ENCODE assay signal across 31 mouse cellular contexts in the genomic region with DNA sequence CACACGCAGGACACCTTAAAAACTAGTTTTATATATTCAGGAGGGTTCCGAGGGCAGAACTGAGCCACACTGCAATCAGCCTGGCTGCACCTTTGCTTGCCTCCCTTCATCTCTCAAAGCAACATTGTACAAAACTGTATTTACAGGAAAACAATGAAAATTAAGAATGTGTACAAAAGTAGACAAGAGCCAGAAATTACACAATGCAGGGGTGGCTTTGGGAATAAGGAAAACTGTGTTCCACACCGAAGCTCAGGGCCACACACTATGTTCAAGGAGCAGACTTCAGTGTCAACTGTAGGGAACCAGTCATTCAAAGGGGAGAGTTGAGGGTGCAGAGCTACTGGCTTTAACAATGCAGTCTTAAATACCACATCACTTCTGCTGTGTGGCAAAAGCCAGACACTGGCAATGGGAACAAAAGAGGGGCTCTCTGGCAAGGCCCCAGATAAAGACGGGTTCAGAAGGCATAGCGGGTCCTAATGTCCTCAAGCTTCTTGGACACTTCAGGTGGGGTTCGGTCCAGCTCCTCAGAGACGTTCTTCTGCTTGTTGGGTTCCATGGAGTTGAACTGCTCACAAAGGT. TPM values are rescaled to one million over a fixed set of nuclear protein-coding genes. Genes with fewer than 3 reads are reported as not detected.
A peak's percentile ranks its signal among the peaks of the same experiment; 100 is the strongest.
DNase-seq lines count a peak whose midpoint lies in the region; ATAC-seq and TF ChIP-seq lines count a peak whose summit lies in the region.
"Had no signal": no experiment of that assay in that cellular context is flagged by ENCODE, and none has a peak within 500 bp of the region (broad histone marks: within the 10 kb centered on the region; RNA-seq: fewer than 3 reads in every experiment).

No protein-coding gene starts in this region.

- no peaks in the 10 kb centered on the region for H3K27me3 ChIP-seq in heart, embryonic 13.5 days (replicated peaks)
- H3K27me3 ChIP-seq in kidney, embryonic 15.5 days = no peaks in the 10 kb centered on the region
- H3K27me3 ChIP-seq: embryonic facial prominence, embryonic 13.5 days; hindbrain, embryonic 15.5 days; stomach, embryonic 15.5 days had no signal

- H3K4me2 ChIP-seq in heart, embryonic 13.5 days = no peak overlapping the region
- H3K4me2 ChIP-seq in kidney, embryonic 15.5 days = no peak overlapping the region
- H3K4me2 ChIP-seq: embryonic facial prominence, embryonic 13.5 days; hindbrain, embryonic 15.5 days; lung, embryonic 14.5 days; midbrain, embryonic 11.5 days; stomach, embryonic 15.5 days had no signal

- no peaks in the 10 kb centered on the region for H3K9me3 ChIP-seq in heart, embryonic 13.5 days
- no peaks in the 10 kb centered on the region for H3K9me3 ChIP-seq in kidney, embryonic 15.5 days (replicated peaks)
- H3K9me3 ChIP-seq: embryonic facial prominence, embryonic 13.5 days; hindbrain, embryonic 15.5 days; stomach, embryonic 15.5 days had no signal

- peaks cover 32% of the 10 kb centered on the region for H3K4me1 ChIP-seq in heart, embryonic 13.5 days
- peaks cover 35% of the 10 kb centered on the region for H3K4me1 ChIP-seq in kidney, embryonic 15.5 days
- peaks cover 28% of the 10 kb centered on the region for H3K4me1 ChIP-seq in embryonic fibroblast, embryonic 13.5 days (ENCODE audit: control insufficient read depth, insufficient read depth, low read length)
- H3K4me1 ChIP-seq: hindbrain, embryonic 15.5 days had no signal

- TF ChIP-seq CTCF in embryonic fibroblast, embryonic 13.5 days (IDR thresholded peaks at IDR 0.05; ENCODE audit: borderline replicate concordance, insufficient read depth, low read length) = no peak

- DNase-seq in heart, postnatal 14 days = no peak
- DNase-seq in kidney, adult 8-10 months = no peak
- peak; percentile 75 for DNase-seq in adipocyte (ENCODE audit: low spot score)
- no peak for DNase-seq in urinary bladder, postnatal 25 days (ENCODE audit: low spot score)
- DNase-seq: adrenal gland, postnatal 25 days; cerebellum, adult 18-20 months; cerebellum, postnatal 10 days; gastrocnemius, postnatal 25 days; kidney, postnatal 36 days; layer of hippocampus, postnatal 36 days; left cerebral cortex, postnatal 4 days; liver; right cerebral cortex, postnatal 25 days had no signal

- intact Hi-C loops in heart, postnatal 14 days (cut with DNase I) = loop anchor here (10.0 kb wide), 1 partner anchor 166 kb away; no protein-coding TSS in a partner anchor

- TF ChIP-seq POLR2A in embryonic fibroblast, embryonic 13.5 days (IDR thresholded peaks at IDR 0.05; ENCODE audit: low read depth, low read length) = no peak

- no peak for ATAC-seq in heart, embryonic 13.5 days (ENCODE audit: extremely low read depth, insufficient number of reproducible peaks, low FRiP score, low TSS enrichment)
- no peak for ATAC-seq in kidney, embryonic 15.5 days (replicated peaks; ENCODE audit: low FRiP score)
- ATAC-seq: CD4-positive, CD25-positive, alpha-beta regulatory T cell, adult 4 months; inflammation-experienced regulatory T-cells, adult 6 months; midbrain, embryonic 16.5 days had no signal

- peaks cover 67% of the 10 kb centered on the region for H3K36me3 ChIP-seq in heart, embryonic 13.5 days
- H3K36me3 ChIP-seq in kidney, embryonic 15.5 days = peaks cover 70% of the 10 kb centered on the region

- 89% methylated on average over 7 of the region's 7 CpGs for WGBS in heart, embryonic 13.5 days
- 83% methylated on average over 7 of the region's 7 CpGs for WGBS in kidney, embryonic 15.5 days

- H3K27ac ChIP-seq in heart, embryonic 13.5 days (replicated peaks) = peak overlapping the region; percentile 38
- peak overlapping the region; percentile 76 for H3K27ac ChIP-seq in kidney, embryonic 15.5 days
- H3K27ac ChIP-seq in embryonic fibroblast, embryonic 13.5 days (ENCODE audit: insufficient read depth, low read length) = peak overlapping the region; percentile 91
- H3K27ac ChIP-seq: embryonic facial prominence, embryonic 13.5 days; hindbrain, embryonic 15.5 days; liver, embryonic 14.5 days; stomach, embryonic 15.5 days had no signal

- no peak overlapping the region for H3K9ac ChIP-seq in heart, embryonic 13.5 days
- no peak overlapping the region for H3K9ac ChIP-seq in kidney, embryonic 15.5 days
- H3K9ac ChIP-seq: embryonic facial prominence, embryonic 13.5 days; hindbrain, embryonic 15.5 days; liver, embryonic 14.5 days; lung, embryonic 14.5 days; stomach, embryonic 15.5 days had no signal

- no peak overlapping the region for H3K4me3 ChIP-seq in heart, embryonic 13.5 days
- no peak overlapping the region for H3K4me3 ChIP-seq in kidney, embryonic 15.5 days (replicated peaks)
- no peak overlapping the region for H3K4me3 ChIP-seq in embryonic fibroblast, embryonic 13.5 days (ENCODE audit: insufficient read depth, low read length)
- H3K4me3 ChIP-seq: embryonic facial prominence, embryonic 13.5 days; erythroblast, embryonic 14.5 days; hindbrain, embryonic 15.5 days; stomach, embryonic 15.5 days had no signal

RNA-seq across cellular contexts. Expression of a gene that starts 4.8 kb away (rescaled TPM):
- 0.17 and 0.27 TPM in 2 replicates for polyA plus RNA-seq in heart, embryonic 13.5 days (2015; fragmentation: Nextera tagmentation; extraction: Ambion mirVana)
- 10 to 100 TPM in 1 of 2 experiments, 1 to 10 TPM in 1; 10.0 to 10.1 TPM for total RNA-seq in heart, postnatal 14 days (2021)
- polyA plus RNA-seq in kidney, embryonic 15.5 days (2015; fragmentation: Nextera tagmentation; extraction: Ambion mirVana) = 1.8 and 2.0 TPM in 2 replicates
- 2.7 and 5.0 TPM in 2 replicates for polyA plus RNA-seq in embryonic fibroblast, embryonic 13.5 days (2011; ENCODE audit: insufficient read length, low read depth, missing spikeins)
- total RNA-seq: common myeloid progenitor, adult 5-6 weeks; hematopoietic stem cell, adult 5-6 weeks; megakaryocyte progenitor cell, adult 5-6 weeks; neutrophil, adult 5-6 weeks had no signal
- polyA plus RNA-seq: CD4-positive, CD25-positive, alpha-beta regulatory T cell, adult 4 months; erythroblast, embryonic 14.5 days; inflammation-experienced regulatory T-cells, adult 6 months; liver, embryonic 14.5 days; neural tube, embryonic 11.5 days had no signal

RNA-seq across cellular contexts. Expression of a gene that starts 35.8 kb away (rescaled TPM):
- 55.8 and 63.9 TPM in 2 replicates for polyA plus RNA-seq in heart, embryonic 13.5 days (2015; fragmentation: Nextera tagmentation; extraction: Ambion mirVana)
- 10 to 100 TPM; 63.5 to 67.0 TPM for total RNA-seq in heart, postnatal 14 days (2021)
- polyA plus RNA-seq in kidney, embryonic 15.5 days (2015; fragmentation: Nextera tagmentation; extraction: Ambion mirVana) = 77.1 and 77.3 TPM in 2 replicates
- 44.9 and 49.1 TPM in 2 replicates for polyA plus RNA-seq in embryonic fibroblast, embryonic 13.5 days (2011; ENCODE audit: insufficient read length, low read depth, missing spikeins)

RNA-seq across cellular contexts. Expression of a gene that starts 36.0 kb away (rescaled TPM):
- polyA plus RNA-seq in heart, embryonic 13.5 days (2015; fragmentation: Nextera tagmentation; extraction: Ambion mirVana) = 76.9 and 81.2 TPM in 2 replicates
- total RNA-seq in heart, postnatal 14 days (2021) = 10 to 100 TPM; 42.6 to 49.2 TPM
- polyA plus RNA-seq in kidney, embryonic 15.5 days (2015; fragmentation: Nextera tagmentation; extraction: Ambion mirVana) = 161 and 167 TPM in 2 replicates
- polyA plus RNA-seq in embryonic fibroblast, embryonic 13.5 days (2011; ENCODE audit: insufficient read length, low read depth, missing spikeins) = 113 and 124 TPM in 2 replicates

Comparison
In these comparisons a context has a peak if more than half of its experiments do, and no peak if none do; other contexts are left out.
1. H3K27ac ChIP-seq: peak in every context shown above with its lines; median percentile 91 in embryonic fibroblast, embryonic 13.5 days; 76 in kidney, embryonic 15.5 days; 38 in heart, embryonic 13.5 days.